Mouse (Mus musculus) spleen, adult 12 weeks (tissue): ENCODE data around the gene Hspg2.
"Not testable (repeated sequence)": the region's sequence is repeated elsewhere in the genome, so short reads cannot be mapped to it uniquely, and the experiment has no call there.

Source experiments
- DNase-seq: peaks from one replicate; pipeline ENCODE4 v3.0.0; 2022; ENCODE audit warnings: low spot score

The Hspg2 gene

GRCm38 (mm10) chr4:137574469-137574868, 105.9 kb downstream of the Hspg2 start, which contains the start of gene Ldlrad2:
Gene Ldlrad2, minus strand, starts transcription at chr4:137574569.
- DNase-seq: no peak

- no peak for DNase-seq
Observed at GRCm38 (mm10) chr4:137577486-137577885, 108.9 kb downstream of the Hspg2 start.

- peak; percentile 14 for DNase-seq
Observed at GRCm38 (mm10) chr4:137578181-137578845, 109.7 kb downstream of the Hspg2 start.

GRCm38 (mm10) chr4:137579789-137580188, 111.2 kb downstream of the Hspg2 start:
- DNase-seq: no peak

- DNase-seq: no peak
Observed at GRCm38 (mm10) chr4:137580299-137580698, 111.7 kb downstream of the Hspg2 start.

- DNase-seq: peak; percentile 18
Observed at GRCm38 (mm10) chr4:137581815-137582214, 113.2 kb downstream of the Hspg2 start.

GRCm38 (mm10) chr4:137589095-137589494, 120.5 kb downstream of the Hspg2 start:
- DNase-seq: not testable (repeated sequence)

GRCm38 (mm10) chr4:137589586-137589985, 121.0 kb downstream of the Hspg2 start:
- DNase-seq: no peak

GRCm38 (mm10) chr4:137590961-137591360, 122.4 kb downstream of the Hspg2 start:
- no peak for DNase-seq

GRCm38 (mm10) chr4:137593601-137594495, 125.3 kb downstream of the Hspg2 start, which contains the start of gene Usp48:
Gene Usp48, plus strand, starts transcription at chr4:137593755.
- peak; percentile 95 for DNase-seq

- no peak for DNase-seq
Observed at GRCm38 (mm10) chr4:137594496-137595270, 126.1 kb downstream of the Hspg2 start.

- no peak for DNase-seq
Observed at GRCm38 (mm10) chr4:137597098-137597630, 128.6 kb downstream of the Hspg2 start.

- no peak for DNase-seq
Observed at GRCm38 (mm10) chr4:137598577-137598976, 130.0 kb downstream of the Hspg2 start.

- no peak for DNase-seq
Observed at GRCm38 (mm10) chr4:137603449-137604171, 135.0 kb downstream of the Hspg2 start.

- no peak for DNase-seq
Observed at GRCm38 (mm10) chr4:137607023-137607422, 138.5 kb downstream of the Hspg2 start.

GRCm38 (mm10) chr4:137609281-137609680, 140.7 kb downstream of the Hspg2 start:
- no peak for DNase-seq

GRCm38 (mm10) chr4:137609702-137610101, 141.1 kb downstream of the Hspg2 start:
- DNase-seq: peak; percentile 25

GRCm38 (mm10) chr4:137610256-137610655, 141.7 kb downstream of the Hspg2 start:
- DNase-seq: no peak
